Mouse (Mus musculus) naive thymus-derived CD4-positive, alpha-beta T cell, adult 2 months (primary cell): ENCODE data around the gene Gm128.

Source experiments
- DNase-seq: peaks from one replicate; pipeline ENCODE4 v3.0.0-alpha.2; 2011; ENCODE audit warnings: low read depth

Gm128 gene

DNA sequence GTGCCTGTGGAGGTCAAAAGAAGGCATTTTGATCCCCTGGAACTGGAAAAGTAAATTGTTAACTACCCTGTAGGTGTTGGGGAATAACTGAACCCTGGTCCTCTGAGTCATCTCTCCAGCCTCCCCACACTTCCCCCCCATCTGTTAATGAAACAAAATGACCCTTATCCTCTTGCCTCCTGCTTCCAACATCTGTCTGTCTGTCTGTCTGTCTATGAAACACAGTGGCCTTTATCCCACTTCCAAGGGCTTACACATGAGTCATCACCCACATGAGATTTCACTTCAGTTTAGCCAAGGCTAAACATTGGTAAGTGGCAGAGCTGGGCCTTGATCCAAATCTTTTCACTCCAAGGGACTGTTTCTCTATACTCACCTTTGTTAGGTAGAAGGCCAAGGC is 26.5 kb upstream of the Gm128 start:
- no peak for DNase-seq

DNA sequence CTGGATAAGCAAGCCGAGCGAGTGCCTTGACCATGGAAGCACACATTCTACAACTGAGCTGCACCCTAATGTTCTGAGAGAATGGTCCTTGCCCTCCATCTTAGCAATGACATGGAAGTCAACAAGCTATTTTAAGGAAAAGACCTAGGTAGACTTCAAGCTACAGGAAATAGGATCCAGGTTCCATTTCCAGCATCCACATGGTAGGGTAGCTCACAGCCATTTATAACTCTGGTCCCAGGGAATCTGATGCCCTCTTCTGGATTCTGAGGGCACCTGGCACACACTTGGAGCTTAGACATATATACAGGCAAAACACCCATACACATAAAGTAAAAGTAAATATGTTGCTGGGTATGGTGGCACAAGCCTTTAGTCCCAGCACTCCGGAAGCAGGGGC is 24.7 kb upstream of the Gm128 start:
- DNase-seq: no peak

DNA sequence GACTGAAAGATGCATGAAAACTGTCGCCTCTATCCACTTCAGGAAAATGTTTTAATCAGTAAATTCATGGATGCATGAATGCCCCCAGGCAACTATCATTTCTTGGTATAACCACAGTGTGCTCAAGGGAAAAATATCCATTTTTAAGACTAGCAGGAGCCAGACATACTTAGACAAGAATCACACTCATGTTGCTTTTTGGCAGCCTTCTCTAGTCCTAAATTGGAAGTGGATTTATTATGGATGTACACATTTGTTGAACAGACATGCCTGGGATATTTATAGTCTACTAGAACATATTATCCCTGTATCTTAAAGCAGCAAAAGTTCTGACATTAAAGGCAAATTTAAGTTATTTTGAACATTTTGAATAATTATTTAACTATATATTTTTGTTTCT is 23.3 kb upstream of the Gm128 start:
- no peak for DNase-seq

DNA sequence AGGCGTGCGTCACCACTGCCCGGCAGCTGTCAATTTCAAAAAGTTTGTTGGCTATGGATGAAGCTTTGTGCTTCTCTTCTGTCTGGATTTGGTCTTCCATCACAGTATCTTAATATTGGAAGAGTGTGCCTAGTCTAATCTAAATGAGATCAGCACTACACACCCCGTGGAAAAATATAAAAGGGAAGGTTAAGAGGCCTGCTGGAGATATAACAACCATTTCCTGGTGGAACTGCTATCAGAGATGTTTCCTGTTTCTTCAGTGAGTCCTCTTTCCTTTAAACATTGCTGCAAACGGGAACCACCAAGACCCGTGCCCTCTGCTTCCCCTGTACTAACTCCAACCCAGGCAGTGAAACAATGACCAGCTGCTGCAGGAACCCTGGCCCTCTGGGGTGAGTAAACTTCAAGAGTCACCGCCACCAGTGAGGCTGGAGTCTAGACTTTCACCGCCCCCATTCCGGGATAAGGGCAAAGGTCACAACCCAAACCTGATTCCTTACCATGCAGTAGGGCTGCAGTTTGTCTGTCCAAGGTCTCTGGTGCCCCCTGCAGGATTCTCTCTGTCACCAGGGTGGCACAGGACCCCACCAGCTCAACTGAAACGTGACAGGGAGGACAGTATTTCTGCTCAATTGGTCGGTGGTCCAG is 21.8 kb upstream of the Gm128 start:
- DNase-seq: peak; percentile 82

DNA sequence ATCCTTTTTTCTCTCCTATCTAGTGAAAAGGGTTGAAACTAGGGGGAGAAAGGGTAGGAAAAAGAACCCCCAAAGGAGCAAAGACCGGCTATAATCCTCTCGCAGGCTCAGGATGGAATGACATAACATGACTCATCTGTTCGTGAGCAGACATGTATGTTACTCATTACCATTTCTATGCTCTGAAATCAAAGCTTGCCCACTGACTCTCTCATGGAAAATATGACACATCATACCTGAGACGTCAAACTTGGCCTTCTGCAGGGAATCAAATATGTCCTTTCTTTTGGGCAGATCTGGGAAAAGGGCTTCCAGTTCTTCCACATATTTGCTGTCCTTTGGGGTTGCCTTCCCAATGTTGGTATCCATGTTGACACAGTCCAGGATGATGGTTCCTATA is 20.6 kb upstream of the Gm128 start:
- no peak for DNase-seq

DNA sequence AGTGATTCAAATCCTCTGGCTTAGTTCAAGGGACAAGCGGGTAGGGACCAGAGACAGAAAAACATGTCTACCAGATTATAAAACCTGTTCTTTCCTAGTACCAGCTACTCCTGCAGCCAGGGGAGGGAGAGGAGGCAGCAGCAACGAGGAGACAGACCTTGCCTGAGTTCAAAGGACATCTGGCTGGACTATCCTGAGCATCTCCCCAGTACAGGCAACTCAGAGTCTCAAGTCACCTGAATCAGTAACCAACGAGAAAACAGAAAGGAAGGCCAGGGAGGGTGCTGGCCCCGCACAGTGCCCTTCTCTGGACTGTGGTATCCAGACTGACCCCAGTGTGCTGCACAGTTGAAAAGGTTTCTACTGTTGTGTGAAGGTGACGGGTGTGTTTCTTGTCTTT is 15.5 kb upstream of the Gm128 start:
- DNase-seq: no peak

DNA sequence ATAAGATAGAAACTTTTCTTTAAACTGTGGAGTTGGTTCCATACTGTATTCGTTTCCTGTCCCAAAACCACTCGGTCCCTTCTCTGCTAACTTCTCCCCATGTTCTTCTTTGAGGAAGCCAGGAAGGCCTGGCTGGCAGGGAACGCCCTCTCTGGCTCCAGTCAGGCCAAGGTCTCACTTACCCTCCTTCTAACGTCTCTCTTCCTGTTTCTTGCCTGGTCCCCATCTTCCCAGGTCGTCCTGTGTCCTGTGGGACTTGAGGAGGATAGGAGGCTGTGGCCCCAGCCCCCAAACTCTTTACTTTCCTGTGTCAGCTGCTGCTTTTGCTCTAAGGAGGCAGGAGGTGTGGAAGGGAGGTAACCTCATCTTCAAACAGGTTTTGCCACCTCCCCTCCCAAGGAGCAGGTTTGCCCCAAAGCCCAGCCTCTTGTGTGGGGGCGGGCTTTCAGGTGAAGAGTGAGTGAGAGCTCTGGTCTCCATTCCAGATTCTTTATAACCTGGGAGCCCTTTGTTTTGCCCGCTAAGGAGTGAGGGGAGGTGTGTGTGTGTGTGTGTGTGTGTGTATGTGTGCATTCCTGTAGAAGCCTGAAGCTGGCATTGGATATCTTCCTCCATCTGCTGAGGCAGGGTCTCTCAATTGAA is 9.5 kb upstream of the Gm128 start, which contains the start of gene Bnipl:
Bnipl (minus strand) TSS at position 411 of the 642 bp plus-strand sequence.
- DNase-seq: no peak

DNA sequence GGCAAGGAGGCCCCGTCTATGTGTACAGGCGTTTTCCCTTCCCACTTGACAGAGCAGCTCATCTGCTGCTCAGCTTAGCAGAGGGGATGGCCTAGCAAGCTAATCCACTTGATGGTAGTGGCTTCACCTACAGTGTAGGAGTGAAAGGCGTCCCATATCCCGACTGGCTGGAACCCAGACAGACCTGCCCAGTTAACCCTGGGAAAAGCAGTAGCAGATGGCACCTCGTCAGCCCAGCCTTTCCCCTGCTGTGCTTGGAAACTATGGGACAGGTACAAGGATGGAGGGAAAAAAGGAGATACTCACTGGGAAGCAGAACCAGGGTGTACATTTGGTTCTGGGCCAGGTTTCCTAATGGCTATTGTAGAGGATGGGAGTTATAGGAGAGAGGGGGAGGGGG is 9.0 kb upstream of the Gm128 start:
- no peak for DNase-seq

DNA sequence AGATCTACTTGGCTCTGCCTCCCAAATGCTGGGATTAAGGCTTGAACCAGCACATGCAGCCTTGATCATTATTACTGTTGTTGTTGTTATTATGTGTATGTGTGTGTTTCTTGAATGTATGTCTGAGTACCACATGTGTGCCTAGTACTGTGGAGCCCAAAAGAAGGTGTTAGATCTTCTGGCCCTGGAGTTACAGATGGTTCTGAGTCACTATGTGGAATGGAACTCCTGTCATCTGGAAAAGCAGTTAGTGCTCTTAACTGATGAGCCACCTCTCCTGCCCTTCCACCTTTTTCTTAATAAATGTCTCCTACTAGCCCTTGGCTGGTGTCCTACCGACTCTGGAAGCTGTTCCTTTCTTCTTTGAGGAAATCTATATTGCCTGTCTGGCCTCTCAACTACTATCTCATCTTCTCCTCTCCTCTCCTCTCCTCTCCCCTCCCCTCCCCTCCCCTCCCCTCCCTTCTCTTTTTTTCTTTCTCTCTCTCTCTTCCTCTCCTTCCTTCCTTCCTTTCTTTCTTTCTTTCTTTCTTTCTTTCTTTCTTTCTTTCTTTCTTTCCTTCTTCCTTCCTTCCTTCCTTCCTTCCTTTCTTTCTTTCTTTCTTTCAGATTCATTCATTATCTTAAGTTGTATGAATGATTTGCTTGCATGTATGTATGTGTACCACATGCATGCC is 6.4 kb upstream of the Gm128 start:
- no peak for DNase-seq

DNA sequence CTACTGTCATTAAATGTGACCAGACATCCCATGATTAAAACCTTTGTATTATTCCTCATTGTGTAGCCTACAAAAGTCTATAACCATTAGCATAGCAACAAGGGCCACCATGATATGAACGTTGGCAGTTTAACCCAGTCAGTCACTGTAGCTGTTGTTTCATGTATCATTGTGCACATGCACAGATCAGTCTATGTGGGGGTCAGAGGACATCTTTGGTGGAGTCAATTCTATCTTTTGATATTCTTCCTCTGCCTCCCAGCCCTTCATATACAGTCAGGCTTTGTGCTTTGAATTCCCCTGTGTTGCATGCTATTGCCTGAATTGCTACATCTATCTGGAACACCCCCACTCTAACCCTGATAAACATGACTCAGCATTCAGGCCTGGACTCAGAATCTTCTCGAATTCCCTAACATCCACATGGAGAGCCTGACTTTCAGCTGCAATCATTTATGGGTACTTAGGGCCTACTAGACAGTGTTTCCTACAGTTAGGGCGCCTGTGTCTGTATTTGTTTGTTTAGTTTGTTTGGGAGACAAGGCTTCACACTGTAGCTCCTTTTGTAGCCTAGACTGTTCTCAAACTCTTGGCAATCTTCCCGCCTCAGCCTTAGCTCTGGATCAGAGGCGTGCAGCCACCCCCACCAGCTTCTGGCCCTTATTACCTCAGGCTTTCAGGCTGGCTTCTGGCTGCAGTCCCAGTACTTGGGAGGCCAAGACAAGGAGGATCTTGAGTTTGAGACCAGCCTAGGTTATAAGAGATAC is 5.2 kb upstream of the Gm128 start:
- no peak for DNase-seq

DNA sequence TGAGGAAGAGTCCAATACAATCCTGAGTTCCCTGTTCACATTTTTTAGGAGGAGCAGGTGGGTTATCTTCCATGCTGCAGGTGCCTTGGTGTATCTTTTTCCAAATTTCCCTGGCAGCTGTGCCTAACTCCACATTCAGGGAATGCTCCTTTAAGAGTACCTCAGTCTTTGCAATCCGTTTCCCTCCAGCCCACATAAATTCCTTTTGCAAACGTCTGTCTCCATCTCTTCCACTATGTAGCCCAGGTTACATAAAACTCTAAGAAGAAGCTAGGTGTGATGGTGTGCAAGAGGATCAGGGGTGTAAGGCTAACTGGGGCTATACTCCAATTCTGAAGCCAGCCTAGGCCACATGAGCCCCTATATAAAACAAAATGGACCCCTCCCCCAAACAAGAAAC is 1.7 kb upstream of the Gm128 start:
- DNase-seq: no peak

DNA sequence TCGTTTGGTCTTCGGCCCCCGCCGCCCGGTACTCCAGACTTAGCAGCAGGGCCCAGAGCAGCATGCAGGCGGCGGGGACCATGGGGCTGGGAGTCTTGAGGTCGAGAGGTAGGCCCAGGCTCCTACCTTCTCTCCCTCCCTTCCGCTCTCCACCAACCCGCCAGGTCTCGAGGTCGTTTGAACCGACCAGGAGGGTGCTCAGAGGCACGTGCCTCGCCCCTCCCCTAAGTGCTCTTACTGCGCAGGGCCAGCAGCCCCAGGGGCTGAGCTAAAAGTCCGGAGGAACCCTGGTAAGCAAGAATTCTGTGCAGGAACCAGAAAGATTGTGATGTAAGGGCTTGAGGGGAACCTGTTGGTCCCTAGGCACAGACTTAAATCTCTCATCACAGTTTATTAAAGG is 498 bp downstream of the Gm128 start:
- DNase-seq: peak; percentile 14

DNA sequence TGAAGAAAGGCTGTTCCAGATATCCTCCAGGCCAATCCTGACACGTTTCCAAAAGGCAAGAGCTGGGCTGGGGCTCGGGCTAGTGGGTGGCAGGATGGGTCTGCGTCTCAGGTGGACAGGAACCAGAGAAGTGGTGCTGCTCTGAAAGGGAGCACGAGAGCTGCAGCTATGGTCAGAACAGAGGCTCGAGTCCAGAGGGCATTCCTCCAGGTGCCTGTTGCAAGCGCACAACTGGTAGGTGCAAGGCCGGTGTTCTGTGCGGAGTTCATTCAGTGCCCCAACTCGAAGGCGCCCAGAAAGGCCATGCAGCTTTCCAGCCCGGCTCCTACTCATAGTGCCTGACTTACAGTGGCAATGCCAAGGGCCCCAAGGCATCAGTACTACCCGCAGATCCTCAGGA is 1.4 kb downstream of the Gm128 start:
- no peak for DNase-seq

DNA sequence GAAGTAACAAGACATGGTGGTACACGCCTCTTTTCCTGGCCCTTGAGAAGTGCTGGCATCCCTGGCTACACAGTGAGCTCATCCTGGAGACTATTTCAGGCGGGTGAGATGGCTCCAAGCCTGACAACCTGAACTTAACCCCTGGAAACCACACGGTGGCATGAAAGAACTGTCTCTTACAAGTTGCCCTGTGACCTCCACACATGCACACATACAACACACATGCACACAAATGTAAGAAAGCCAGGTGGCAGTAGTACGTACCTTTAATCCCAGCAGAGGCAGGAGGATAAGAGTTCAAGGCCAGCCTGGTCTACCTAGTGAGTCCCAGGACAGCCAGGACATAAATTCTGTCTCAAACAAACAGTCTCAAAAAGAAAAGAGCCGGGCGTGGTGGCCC is 2.4 kb downstream of the Gm128 start:
- DNase-seq: peak; percentile 44

DNA sequence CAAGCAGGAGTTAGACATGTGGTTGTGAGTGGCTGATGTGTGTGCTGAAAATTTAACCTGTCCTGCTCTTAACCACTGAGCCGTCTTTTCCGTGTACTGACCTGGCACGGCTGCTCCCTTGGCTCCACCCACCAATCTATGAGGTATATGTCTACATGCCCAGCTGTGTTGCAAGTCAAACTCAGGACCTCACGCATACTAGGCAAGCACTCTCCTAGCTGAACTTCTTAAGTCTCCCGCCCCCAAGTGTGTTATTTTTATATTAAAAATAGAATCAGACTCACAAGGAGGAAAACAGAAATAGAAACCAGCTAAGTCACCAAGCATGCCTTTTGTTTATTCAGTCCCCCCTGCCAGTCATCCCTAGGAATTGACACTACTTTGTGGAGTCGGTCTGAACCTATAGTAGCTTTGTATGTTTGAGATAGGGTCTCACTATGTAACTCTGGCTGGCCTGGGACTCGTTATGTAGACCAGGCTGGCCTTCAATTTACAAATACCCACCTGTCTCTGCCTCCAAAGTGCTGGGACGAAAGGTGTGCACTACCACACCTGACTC is 3.8 kb downstream of the Gm128 start:
- DNase-seq: no peak

DNA sequence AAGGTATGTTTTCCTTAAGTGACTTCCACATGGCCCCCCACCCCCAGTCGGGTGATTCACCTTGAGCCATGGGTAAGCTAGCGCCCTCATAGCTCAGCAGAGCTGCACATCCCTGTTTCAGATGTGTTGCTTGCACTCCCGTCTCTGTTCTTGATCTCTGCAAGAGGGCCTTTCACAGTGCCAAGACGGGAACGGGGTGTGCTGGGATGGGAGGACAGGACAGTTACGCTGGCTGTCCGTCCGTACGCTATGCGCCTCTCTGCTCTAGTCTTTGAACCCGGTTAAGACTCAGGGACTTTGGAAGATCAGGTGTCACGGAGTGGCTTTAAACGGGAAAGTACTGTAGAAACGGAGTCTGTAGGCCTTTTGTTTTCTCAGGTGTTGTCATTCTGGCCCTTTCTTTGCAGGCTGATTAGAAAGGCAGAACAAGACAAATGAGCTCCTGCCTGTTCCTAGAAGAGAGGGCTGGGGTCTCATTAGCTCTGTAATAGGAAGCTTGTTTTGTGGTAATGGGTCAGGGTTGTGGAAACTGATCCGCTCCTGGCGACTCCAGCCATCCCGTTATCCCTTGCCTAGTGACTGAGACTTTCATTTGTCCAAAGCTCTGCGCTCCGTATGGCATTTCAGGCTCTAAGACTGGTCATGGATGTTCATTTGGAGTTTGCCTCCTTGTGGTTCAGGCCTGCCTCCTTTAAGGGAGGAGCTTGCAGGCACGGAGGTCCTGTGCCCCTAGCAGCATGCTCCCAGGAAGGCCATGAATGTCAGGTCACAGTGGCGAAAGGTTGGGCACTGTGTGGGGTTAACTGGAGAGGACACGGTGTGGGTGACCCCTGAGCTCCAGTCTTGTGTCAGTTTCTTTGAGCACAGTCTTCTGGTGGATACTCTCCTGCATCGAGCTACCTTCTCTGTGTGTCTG is 5.8 kb downstream of the Gm128 start:
- DNase-seq: peak; percentile 4

DNA sequence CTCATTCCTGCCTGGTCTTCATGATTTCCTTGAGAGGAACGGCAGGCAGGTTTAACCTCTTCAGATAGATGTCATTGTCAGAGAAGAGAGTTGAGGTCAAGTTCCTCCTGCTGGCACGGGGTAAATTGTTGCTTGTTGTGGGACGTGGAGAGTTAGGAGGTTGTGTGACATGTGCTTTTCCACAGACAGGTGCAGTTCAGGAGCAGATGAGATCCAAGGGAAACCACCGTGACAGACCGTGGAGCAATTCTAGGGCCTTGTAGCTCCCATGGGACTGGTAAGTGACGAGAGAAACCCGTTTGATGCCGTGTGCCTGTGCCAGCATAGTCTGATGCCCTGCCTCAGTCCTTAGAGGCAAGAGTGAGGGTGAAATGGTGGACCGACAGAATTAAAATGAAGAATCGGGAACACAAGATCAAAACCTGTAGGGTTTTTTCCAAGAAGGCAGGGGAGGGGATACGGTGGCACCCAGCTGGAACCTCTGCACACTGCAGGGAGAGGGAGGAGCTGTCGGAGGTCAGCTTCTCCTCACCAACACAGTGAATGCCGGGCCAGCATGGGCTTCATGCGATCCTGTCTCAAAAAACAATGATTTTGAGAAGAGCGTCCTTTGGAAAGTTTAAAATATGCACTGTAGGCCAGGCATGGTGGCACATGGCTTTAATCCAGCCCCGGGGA is 8.0 kb downstream of the Gm128 start:
- DNase-seq: no peak

DNA sequence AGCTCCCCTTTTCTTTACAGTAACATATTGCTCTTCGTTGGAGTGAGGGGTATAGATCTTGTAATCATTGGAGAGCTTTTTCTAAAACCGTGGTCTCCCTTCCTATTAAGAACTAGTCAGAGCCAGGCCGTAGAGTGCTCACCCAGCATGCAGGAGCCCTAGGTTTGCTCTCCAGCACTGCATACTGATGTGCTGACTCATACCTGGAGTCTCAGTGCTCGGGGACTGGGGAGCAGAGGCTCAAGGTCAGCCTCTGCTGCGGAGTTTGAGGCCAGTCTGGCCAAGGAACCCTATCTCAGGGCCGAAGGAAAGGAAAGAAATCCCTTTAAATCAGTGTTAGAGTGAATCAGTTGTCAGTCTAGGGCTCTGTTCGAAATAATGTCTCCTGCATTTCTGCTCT is 8.6 kb downstream of the Gm128 start:
- no peak for DNase-seq

DNA sequence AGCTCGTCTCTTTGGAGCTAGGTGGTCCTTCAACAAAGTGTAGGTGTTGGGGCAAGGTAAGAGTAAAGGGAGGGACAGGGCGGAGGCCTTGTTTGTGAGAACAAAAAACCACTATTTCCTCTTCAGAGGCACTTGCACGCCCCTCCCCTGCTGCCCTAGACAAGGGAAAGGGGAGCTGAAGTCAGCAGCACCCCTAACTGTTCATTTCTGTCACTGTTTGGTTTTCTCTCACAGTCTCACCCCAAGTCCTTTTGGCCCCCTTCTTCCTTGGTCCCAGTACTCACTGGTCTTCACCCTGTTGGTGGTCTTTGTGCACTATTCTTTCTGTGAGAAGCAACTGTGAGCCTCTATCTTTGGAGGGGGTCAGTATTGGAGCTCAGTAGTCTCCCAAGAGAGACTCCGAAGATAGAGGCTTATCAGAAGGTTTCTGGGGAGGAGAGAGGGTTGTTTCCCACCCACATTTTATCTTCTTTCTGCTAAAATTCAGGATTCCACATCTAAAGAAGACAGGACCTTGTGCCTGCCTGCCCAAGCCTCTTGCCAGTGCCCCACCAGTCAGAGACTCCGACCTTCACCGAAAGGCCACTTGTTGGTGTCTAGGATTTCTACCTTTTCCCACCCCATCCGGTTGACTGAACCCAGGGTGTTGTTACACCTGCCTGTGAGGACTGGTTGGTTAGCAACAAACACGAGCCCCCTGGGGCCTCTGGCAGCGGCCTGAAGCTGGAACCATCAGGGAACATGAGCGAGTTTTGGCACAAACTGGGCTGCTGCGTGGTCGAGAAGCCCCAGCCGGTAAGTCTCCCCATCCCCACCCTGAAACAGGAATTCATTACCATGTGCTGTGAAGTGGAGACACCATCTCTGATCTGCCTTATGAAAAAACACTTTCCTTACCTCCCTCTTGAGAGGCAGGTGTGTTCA is 9.8 kb downstream of the Gm128 start, which contains the start of gene Mllt11:
Mllt11 (minus strand) TSS at position 874 of the 924 bp plus-strand sequence.
- DNase-seq: peak; percentile 64
